Mouse (Mus musculus): Measurements from ENCODE around the gene Bckdk. TPM values are rescaled to one million over a fixed set of nuclear protein-coding genes. Genes with fewer than 3 reads are reported as not detected.
A peak's percentile ranks its signal among the peaks of the same experiment; 100 is the strongest.

Bckdk gene
- polyA plus RNA-seq, 1 experiment from 2014 or later = 166 TPM

- H3K9ac ChIP-seq (ENCODE audit: low read depth, low read length) = 0 out of 2 replicates have a peak overlapping the region, but pooled peaks have one; percentile 24
- peak overlapping the region; percentile 57 for H3K4me2 ChIP-seq
- 7% methylated on average over 23 of the region's 23 CpGs for WGBS (ENCODE audit: insufficient replicate concordance)
- H3K4me3 ChIP-seq (ENCODE audit: low read depth, low read length) = peak overlapping the region; percentile 21; the same call in 1 of the 2 replicates
- H3K27ac ChIP-seq (ENCODE audit: low read depth, low read length) = no peak overlapping the region
- H3K27me3 ChIP-seq (ENCODE audit: control insufficient read depth, insufficient read depth, low read length) = peaks cover 30% of the 10 kb centered on the region
- peaks cover 5% of the 10 kb centered on the region; the same call in 1 of the 2 replicates for H3K4me1 ChIP-seq (ENCODE audit: control insufficient read depth, insufficient read depth, low read length)
- H3K9me3 ChIP-seq (replicated peaks; ENCODE audit: control insufficient read depth, low read length) = no peaks in the 10 kb centered on the region
- no peak for ATAC-seq (replicated peaks; ENCODE audit: insufficient number of reproducible peaks, low FRiP score, low TSS enrichment)
- no peaks in the 10 kb centered on the region for H3K36me3 ChIP-seq (ENCODE audit: control insufficient read depth, insufficient read depth, low read length)
Observed at GRCm38 (mm10) chr7:127944614-127945013, 40.7 kb downstream of the Bckdk start.

GRCm38 (mm10) chr7:127946470-127947023 is 42.7 kb downstream of the Bckdk start, which contains the start of gene Prss36:
TSS of gene Prss36 (minus strand) at chr7:127946725.
- H3K4me3 ChIP-seq (ENCODE audit: low read depth, low read length) = no peak within 1 kb of the TSS
- no peaks in the 10 kb centered on the region for H3K36me3 ChIP-seq (ENCODE audit: control insufficient read depth, insufficient read depth, low read length)
- H3K9ac ChIP-seq (ENCODE audit: low read depth, low read length) = no peak within 1 kb of the TSS
- peaks cover 5% of the 10 kb centered on the region; the same call in 1 of the 2 replicates for H3K4me1 ChIP-seq (ENCODE audit: control insufficient read depth, insufficient read depth, low read length)
- H3K9me3 ChIP-seq (replicated peaks; ENCODE audit: control insufficient read depth, low read length) = no peaks in the 10 kb centered on the region
- no peak within 1 kb of the TSS for H3K4me2 ChIP-seq
- 77% methylated on average over 6 of the region's 6 CpGs for WGBS (ENCODE audit: insufficient replicate concordance)
- ATAC-seq (replicated peaks; ENCODE audit: insufficient number of reproducible peaks, low FRiP score, low TSS enrichment) = no peak
- no peak within 1 kb of the TSS for H3K27ac ChIP-seq (ENCODE audit: low read depth, low read length)
- H3K27me3 ChIP-seq (ENCODE audit: control insufficient read depth, insufficient read depth, low read length) = peaks cover 30% of the 10 kb centered on the region

GRCm38 (mm10) chr7:127952864-127953581 is 49.1 kb downstream of the Bckdk start:
- WGBS (ENCODE audit: insufficient replicate concordance) = 31% methylated on average over 13 of the region's 13 CpGs
- Histone ChIP-seq H3K9ac (ENCODE audit: low read depth, low read length) (no peak overlapping the region), H3K9me3 (replicated peaks; ENCODE audit: control insufficient read depth, low read length) (no peaks in the 10 kb centered on the region), H3K27me3 (ENCODE audit: control insufficient read depth, insufficient read depth, low read length) (no peaks in the 10 kb centered on the region; the same call in 1 of the 2 replicates), H3K4me1 (ENCODE audit: control insufficient read depth, insufficient read depth, low read length) (no peaks in the 10 kb centered on the region), H3K36me3 (ENCODE audit: control insufficient read depth, insufficient read depth, low read length) (no peaks in the 10 kb centered on the region), H3K4me3 (ENCODE audit: low read depth, low read length) (no peak overlapping the region), H3K27ac (ENCODE audit: low read depth, low read length) (no peak overlapping the region), H3K4me2 (no peak overlapping the region)
- ATAC-seq (replicated peaks; ENCODE audit: insufficient number of reproducible peaks, low FRiP score, low TSS enrichment) = no peak

- H3K27me3 ChIP-seq (ENCODE audit: control insufficient read depth, insufficient read depth, low read length) = no peaks in the 10 kb centered on the region
Observed at GRCm38 (mm10) chr7:127959364-127959763, 55.5 kb downstream of the Bckdk start.

More at GRCm38 (mm10) chr7:127959364-127959763, 55.5 kb downstream of the Bckdk start:
- Histone ChIP-seq H3K36me3 (ENCODE audit: control insufficient read depth, insufficient read depth, low read length) (no peaks in the 10 kb centered on the region), H3K9ac (ENCODE audit: low read depth, low read length) (no peak overlapping the region), H3K4me1 (ENCODE audit: control insufficient read depth, insufficient read depth, low read length) (no peaks in the 10 kb centered on the region), H3K4me3 (ENCODE audit: low read depth, low read length) (no peak overlapping the region), H3K4me2 (no peak overlapping the region), H3K9me3 (replicated peaks; ENCODE audit: control insufficient read depth, low read length) (no peaks in the 10 kb centered on the region), H3K27ac (ENCODE audit: low read depth, low read length) (no peak overlapping the region)
- 61% methylated on average over 5 of the region's 5 CpGs for WGBS (ENCODE audit: insufficient replicate concordance)
- ATAC-seq (replicated peaks; ENCODE audit: insufficient number of reproducible peaks, low FRiP score, low TSS enrichment) = no peak

Other genes with a start within 250 kb of the Bckdk start
- gene Bcl7c, start 195.1 kb upstream of the Bckdk start, polyA plus RNA-seq (2014; fragmentation: Nextera tagmentation; extraction: Ambion mirVana) = 32.5 and 34.4 TPM in 2 replicates
- gene Ctf1, start 191.3 kb upstream of the Bckdk start, polyA plus RNA-seq (2014; fragmentation: Nextera tagmentation; extraction: Ambion mirVana) = 4.7 and 4.9 TPM in 2 replicates
- 0.32 TPM in 1 of 2 replicates, not detected in the other for gene Ctf2, start 171.9 kb upstream of the Bckdk start, polyA plus RNA-seq (2014; fragmentation: Nextera tagmentation; extraction: Ambion mirVana)
- 2.5 and 3.3 TPM in 2 replicates for gene Fbxl19, start 159.5 kb upstream of the Bckdk start, polyA plus RNA-seq (2014; fragmentation: Nextera tagmentation; extraction: Ambion mirVana)
- gene Orai3, start 134.3 kb upstream of the Bckdk start, polyA plus RNA-seq (2014; fragmentation: Nextera tagmentation; extraction: Ambion mirVana) = 13.3 and 14.5 TPM in 2 replicates
- gene Setd1a, start 127.4 kb upstream of the Bckdk start, polyA plus RNA-seq (2014; fragmentation: Nextera tagmentation; extraction: Ambion mirVana) = 16.9 and 20.8 TPM in 2 replicates
- gene Gm49388, start 118.5 kb upstream of the Bckdk start, polyA plus RNA-seq (2014; fragmentation: Nextera tagmentation; extraction: Ambion mirVana) = 0.46 TPM in 1 of 2 replicates, not detected in the other
- 18.1 and 23.5 TPM in 2 replicates for gene Hsd3b7, start 103.5 kb upstream of the Bckdk start, polyA plus RNA-seq (2014; fragmentation: Nextera tagmentation; extraction: Ambion mirVana)
- gene Stx4a, start 79.8 kb upstream of the Bckdk start, polyA plus RNA-seq (2014; fragmentation: Nextera tagmentation; extraction: Ambion mirVana) = 20.5 and 22.8 TPM in 2 replicates
- 1.4 and 1.8 TPM in 2 replicates for gene Stx1b, start 79.5 kb upstream of the Bckdk start, polyA plus RNA-seq (2014; fragmentation: Nextera tagmentation; extraction: Ambion mirVana)
- gene Zfp646, start 27.9 kb upstream of the Bckdk start, polyA plus RNA-seq (2014; fragmentation: Nextera tagmentation; extraction: Ambion mirVana) = 10.1 and 12.0 TPM in 2 replicates
- gene Zfp668, start 27.3 kb upstream of the Bckdk start, polyA plus RNA-seq (2014; fragmentation: Nextera tagmentation; extraction: Ambion mirVana) = 10.1 and 11.5 TPM in 2 replicates
- 0.90 and 2.0 TPM in 2 replicates for gene Prss53, start 13.1 kb upstream of the Bckdk start, polyA plus RNA-seq (2014; fragmentation: Nextera tagmentation; extraction: Ambion mirVana)
- gene Gm21974, start 8.6 kb upstream of the Bckdk start, polyA plus RNA-seq (2014; fragmentation: Nextera tagmentation; extraction: Ambion mirVana) = not detected in 2 replicates
- gene Vkorc1, start 8.5 kb upstream of the Bckdk start, polyA plus RNA-seq (2014; fragmentation: Nextera tagmentation; extraction: Ambion mirVana) = 98.7 and 101 TPM in 2 replicates
- 30.7 and 32.6 TPM in 2 replicates for gene Kat8, start 8.4 kb downstream of the Bckdk start, polyA plus RNA-seq (2014; fragmentation: Nextera tagmentation; extraction: Ambion mirVana)
- 0.94 and 0.96 TPM in 2 replicates for gene Prss8, start 26.0 kb downstream of the Bckdk start, polyA plus RNA-seq (2014; fragmentation: Nextera tagmentation; extraction: Ambion mirVana)
- gene Prss36, start 42.6 kb downstream of the Bckdk start, polyA plus RNA-seq (2014; fragmentation: Nextera tagmentation; extraction: Ambion mirVana) = 10.3 and 10.6 TPM in 2 replicates
- 33.2 and 40.3 TPM in 2 replicates for gene Fus, start 63.4 kb downstream of the Bckdk start, polyA plus RNA-seq (2014; fragmentation: Nextera tagmentation; extraction: Ambion mirVana)
- gene Pycard, start 89.8 kb downstream of the Bckdk start, polyA plus RNA-seq (2014; fragmentation: Nextera tagmentation; extraction: Ambion mirVana) = 35.6 and 37.8 TPM in 2 replicates
- gene Trim72, start 99.9 kb downstream of the Bckdk start, polyA plus RNA-seq (2014; fragmentation: Nextera tagmentation; extraction: Ambion mirVana) = 0.30 and 0.69 TPM in 2 replicates
- gene Itgam, start 158.6 kb downstream of the Bckdk start, polyA plus RNA-seq (2014; fragmentation: Nextera tagmentation; extraction: Ambion mirVana) = 0.29 and 0.34 TPM in 2 replicates
- gene Gm49368, start 158.6 kb downstream of the Bckdk start, polyA plus RNA-seq (2014; fragmentation: Nextera tagmentation; extraction: Ambion mirVana) = not detected in 2 replicates
- gene Itgax, start 225.5 kb downstream of the Bckdk start, polyA plus RNA-seq (2014; fragmentation: Nextera tagmentation; extraction: Ambion mirVana) = 0.06 and 0.11 TPM in 2 replicates

All from heart, embryonic 11.5 days (tissue).